Mouse (Mus musculus): ENCODE measurements around the gene Olfr1140.

The Olfr1140 gene

DNA sequence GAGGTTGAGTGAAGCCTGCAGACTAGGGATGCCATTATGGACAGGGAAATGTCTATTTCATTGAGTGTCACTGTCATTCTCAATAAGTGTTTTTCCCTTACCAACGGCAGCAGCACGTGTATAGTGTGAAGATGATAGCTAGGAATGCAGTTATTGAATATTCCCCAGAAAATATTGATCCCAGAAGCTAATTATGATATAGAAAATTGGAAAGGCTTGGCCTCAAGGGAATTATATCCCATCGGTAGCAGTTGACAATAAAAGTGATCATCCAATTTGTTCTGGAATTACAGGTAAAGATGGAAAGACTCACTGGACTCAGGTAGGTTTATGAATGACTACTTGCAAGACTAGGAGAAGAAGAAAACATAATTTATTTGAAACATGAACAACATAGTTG lies at the start of gene Olfr1140:
Olfr1140 (plus strand) TSS at position 301 of the 400 bp plus-strand sequence.
- DNase-seq: no peak

DNA sequence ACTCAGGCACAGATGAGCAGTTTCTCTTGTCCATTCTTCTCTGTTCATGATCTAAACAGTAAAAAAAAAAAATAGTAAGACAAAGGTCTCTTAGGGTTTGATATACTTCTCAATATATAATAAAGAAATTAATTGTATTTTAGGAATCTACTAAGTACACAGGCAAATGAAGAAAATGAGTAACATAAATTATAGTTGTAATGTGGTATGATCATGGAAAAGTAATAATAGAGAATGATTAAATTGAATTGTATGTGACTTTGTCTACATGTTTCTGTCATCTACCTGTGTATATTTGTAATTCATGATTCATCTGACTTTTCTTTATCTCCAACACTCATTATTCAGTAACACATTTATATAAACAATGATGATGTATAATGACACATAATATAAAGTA lies 49.7 kb upstream of the Olfr1140 start, which contains the start of gene Olfr1136:
Olfr1136 (minus strand) TSS at position 101 of the 400 bp plus-strand sequence.
- no peak for DNase-seq

DNA sequence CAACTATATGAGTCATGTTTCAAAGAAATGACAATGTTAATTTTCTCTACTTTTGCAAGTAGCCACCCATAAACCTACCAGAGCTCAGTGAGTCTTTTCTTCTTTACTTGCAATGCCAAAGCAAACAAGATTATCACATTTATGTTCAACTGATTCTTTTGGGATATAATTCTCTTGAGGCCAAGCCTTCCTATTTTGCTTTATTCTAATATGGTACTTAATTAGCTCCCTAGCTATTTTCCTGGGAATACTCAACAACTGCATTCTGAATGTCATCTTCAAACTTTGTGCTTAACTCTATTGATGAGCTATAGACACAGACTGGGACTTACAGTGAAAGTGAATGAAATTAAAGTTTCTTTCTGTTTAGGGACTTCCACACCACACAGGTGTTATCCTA lies 30.5 kb upstream of the Olfr1140 start, which contains the start of gene Olfr1137:
Olfr1137 (minus strand) TSS at position 101 of the 400 bp plus-strand sequence.
- no peak for DNase-seq

DNA sequence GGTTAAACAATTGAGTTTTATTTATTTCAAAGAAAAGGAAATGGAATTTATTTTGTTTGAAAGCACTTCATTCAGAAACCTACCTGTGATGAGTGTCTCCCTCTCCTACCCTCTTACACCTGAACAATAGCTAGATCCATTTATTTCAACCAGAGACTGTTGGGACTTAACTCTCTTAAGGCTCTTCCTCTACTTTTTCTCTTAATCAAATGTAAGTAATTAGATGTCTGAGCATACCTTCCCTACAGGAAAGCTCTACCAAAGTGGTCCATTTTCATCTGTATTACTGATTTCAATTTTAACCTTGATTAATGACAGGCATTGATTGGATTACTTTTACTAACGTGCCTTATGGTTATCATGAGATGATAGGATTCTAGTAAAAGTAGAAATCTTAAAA lies 3.7 kb upstream of the Olfr1140 start, which contains the start of gene Olfr1138:
Olfr1138 (minus strand) TSS at position 101 of the 400 bp plus-strand sequence.
- no peak for DNase-seq

DNA sequence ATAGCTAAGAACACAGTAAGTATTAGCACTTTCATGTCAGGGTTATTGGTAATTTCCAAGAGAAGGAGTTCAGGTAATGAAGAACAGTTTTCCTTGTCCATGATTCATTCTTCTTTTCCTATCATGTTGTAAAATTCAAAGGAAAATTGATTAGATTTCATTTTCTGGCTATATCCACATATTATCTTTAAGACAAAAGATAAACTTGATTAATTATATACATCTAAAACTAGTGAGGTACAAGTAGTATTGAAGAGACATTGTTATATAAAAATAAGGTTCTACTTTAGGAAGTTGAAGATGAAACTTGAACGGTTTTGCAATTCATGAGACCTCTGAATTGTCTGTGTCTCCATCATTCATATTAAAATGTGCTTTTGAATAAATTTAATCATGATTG lies 10.3 kb downstream of the Olfr1140 start, which contains the start of gene Olfr1141:
Olfr1141 (minus strand) TSS at position 101 of the 400 bp plus-strand sequence.
- no peak for DNase-seq

DNA sequence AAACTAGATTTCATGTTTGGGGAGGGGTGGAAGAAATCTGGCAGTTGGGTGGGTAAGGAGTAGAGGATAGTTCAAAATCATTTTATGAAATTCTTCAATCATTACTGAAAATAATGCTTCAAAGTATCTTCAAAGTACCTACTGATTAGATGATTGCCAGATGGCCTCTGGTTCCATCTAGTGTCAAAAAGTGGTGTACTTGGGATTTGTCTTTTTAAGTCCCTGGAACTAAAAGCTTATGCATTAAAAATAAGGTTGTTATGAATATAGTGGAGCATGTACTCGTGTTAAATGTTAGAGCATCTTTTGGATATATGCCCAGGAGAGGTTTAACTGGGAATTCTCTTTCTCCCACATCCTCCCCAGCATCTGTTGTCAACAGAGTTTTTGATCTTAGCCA lies 32.6 kb downstream of the Olfr1140 start:
- DNase-seq: peak; percentile 1 to 2

DNA sequence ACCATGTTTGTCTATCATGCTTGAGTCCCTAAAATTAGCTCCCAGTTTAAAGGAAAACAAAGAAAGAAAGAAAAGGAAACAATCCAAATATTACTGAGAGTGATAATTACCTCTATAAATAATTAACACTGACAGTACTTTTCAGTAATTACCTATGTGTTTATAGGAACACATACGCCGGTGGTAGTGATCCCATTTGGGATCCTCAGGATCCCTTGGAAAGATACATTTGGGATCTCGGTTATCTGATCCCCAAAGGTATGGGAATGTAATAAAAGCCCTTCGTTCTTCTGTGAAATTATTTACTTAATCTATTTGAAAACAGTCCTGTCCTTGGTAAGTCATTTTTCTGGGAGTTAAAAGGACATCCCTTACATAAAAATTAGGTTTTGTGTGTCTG lies 35.6 kb downstream of the Olfr1140 start, which contains the start of gene Olfr152:
Olfr152 (plus strand) TSS at position 301 of the 400 bp plus-strand sequence.
- DNase-seq: no peak

Data from cerebellum, postnatal 14 days (tissue).